Mouse (Mus musculus): ENCODE data around the gene Tbc1d2.
"Not testable (repeated sequence)": the region's sequence is repeated elsewhere in the genome, so short reads cannot be mapped to it uniquely, and the experiment has no call there.

Gene Tbc1d2

DNA sequence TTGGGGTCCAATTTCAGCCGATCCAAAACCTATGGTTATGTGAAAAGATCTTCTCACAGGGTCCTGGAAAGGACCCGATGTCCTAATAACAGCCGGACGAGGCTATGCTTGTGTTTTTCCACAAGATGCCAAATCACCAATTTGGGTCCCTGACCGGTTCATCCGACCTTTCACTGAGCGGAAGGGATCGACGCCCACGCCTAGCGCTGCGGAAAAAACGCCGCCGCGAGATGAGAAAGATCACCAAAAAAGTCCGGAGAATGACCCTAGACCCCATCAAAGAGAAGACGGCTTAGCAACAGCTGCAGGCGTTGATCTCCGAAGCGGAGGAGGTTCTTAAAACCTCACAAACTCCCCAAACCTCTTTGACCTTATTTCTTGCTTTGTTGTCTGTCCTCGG is 68.4 kb downstream of the Tbc1d2 start:
- peak in 1 of 2 experiments; percentile 52 for DNase-seq (ENCODE audit: low spot score in 2 of 2)

DNA sequence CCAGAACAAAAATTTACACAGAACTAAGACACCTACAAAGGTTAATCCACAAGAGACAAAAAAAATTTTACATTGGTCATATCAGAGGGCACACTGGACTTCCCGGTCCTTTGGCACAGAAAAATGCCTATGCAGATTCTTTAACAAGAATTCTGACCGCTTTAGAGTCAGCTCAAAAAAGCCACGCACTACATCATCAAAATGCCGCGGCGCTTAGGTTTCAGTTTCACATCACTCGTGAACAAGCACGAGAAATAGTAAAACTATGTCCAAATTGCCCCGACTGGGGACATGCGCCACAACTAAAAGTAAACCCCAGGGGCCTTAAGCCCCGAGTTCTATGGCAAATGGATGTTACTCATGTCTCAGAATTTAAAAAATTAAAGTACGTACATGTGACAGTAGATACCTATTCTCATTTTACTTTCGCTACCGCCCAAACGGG is 69.2 kb downstream of the Tbc1d2 start:
- not testable (repeated sequence) for DNase-seq (ENCODE audit: low spot score in 2 of 2)

DNA sequence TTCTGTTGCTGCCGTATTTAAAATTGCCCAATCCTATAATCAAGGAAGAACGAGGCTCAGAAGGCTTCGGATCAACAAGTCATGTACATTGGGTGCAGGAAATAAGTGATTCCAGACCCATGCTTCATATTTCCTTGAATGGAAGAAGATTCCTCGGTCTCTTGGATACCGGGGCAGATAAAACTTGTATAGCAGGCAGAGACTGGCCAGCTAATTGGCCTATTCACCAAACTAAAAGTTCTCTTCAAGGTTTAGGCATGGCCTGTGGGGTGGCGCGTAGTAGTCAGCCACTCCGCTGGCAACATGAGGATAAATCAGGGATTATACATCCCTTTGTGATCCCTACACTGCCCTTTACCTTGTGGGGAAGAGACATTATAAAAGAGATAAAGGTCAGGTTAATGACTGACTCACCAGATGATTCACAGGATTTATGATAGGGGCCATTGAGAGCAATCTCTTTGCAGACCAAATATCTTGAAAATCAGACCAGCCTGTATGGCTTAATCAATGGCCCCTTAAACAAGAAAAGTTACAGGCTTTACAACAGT is 71.1 kb downstream of the Tbc1d2 start:
- not testable (repeated sequence) for DNase-seq (ENCODE audit: low spot score in 2 of 2)

DNA sequence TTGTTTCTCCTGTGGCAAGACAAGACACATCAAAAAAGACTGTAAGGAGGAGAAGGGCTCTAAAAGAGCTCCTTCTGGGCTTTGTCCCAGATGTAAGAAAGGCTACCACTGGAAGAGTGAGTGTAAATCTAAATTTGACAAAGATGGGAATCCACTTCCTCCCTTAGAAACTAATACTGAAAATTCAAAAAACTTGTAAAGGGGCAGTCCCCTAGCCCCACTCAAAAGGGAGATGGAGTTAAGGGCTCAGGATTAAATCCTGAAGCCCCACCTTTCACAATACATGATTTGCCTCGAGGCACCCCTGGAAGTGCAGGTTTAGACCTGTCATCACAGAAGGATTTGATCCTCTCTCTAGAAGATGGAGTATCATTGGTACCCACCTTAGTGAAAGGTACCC is 71.8 kb downstream of the Tbc1d2 start:
- no peak for DNase-seq (ENCODE audit: low spot score in 2 of 2)

DNA sequence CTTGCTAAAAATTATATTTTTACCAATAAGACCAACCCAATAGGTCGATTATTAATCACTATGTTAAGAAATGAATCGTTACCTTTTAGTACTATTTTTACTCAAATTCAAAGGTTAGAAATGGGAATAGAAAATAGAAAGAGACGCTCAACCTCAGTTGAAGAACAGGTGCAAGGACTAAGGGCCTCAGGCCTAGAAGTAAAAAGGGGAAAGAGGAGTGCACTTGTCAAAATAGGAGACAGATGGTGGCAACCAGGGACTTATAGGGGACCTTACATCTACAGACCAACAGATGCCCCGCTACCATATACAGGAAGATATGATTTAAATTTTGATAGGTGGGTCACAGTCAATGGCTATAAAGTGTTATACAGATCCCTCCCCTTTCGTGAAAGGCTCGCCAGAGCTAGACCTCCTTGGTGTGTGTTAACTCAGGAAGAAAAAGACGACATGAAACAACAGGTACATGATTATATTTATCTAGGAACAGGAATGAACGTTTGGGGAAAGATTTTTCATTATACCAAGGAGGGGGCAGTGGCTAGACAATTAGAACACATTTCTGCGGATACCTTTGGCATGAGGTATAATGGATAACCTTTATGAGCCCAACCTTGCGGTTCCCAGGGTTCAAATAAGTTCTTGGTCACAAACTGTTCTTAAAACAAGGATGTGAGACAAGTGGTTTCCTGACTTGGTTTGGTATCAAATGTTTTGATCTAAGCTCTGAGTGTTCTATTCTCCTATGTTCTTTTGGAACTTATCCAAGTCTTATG is 74.3 kb downstream of the Tbc1d2 start:
- DNase-seq (ENCODE audit: low spot score in 2 of 2) = not testable (repeated sequence)

DNA sequence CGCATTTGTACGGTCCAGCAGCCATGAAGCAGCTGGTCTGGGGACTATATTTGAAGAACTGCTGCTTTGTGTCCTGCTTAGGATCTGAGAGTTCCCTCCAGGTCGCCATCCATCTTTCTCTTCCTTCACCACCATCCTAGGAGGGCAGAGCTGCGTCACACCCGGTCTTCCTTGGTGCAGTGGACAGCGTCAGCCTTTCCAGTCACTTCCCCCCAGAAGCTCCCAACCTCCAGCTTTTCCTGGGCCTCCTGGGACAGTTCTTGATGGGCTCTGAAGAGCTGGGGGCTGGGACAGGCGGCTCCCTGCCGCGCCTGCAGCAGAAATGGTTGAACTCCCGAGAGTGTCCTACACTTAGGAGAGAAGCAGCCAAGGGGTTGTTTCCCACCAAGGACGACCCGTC is 75.2 kb downstream of the Tbc1d2 start:
- no peak for DNase-seq (ENCODE audit: low spot score in 2 of 2)

DNA sequence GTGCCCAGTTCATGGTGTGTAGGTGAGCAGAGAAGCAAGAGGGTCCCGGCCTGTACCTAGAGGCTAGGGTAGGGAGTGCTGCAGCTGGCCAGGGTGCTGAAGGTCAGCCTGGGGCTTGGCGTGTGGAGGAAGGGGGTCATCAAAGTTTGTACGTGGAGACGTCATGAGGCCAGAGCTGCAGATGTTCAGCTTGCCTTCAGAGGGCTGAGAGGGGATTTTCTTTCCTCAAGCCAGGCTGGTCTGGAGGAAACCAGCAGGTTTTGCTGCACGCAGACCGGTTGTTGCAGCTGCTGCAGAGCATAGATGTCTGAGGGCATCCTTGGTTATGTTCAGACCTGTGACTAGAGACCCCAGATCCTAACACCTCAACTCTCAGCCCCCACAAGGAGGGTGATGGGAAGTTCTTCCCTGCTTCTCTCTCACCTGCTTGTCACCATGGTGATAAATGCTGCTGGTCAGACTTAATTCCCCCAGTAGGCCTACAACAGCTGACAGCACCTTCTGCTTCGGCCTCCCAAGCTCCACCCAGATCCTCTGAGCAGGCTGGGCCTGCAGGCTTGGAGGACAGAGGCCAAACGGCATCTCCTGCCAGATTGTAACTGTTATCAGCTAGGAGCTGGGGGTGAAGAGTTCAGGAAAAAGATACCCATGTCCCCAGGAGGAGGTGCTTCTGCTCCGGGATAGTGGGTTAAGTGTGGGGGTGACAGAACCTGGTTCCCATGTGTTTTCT is 75.8 kb downstream of the Tbc1d2 start:
- peak in 1 of 2 experiments; percentile 55 for DNase-seq (ENCODE audit: low spot score in 2 of 2)

DNA sequence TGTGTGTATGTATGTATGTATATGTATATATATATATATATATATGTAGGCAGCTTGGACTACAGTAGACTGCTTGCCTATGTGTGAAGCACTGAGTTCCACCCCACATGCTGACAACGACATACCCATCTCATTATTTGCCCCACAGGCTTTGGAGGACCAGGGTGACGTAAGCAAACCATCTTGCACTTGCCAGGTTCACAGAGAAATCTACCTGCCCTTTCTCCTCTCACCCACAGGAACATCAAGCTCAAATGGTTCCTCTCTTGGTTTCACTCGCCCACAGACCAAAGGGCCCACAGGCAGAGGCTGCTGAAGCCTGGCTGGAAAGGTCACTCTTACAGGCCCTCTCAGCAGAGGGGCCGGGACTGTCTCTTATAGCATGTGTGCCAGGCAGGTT is 77.4 kb downstream of the Tbc1d2 start:
- DNase-seq (ENCODE audit: low spot score in 2 of 2) = peak in 1 of 2 experiments; percentile 34

DNA sequence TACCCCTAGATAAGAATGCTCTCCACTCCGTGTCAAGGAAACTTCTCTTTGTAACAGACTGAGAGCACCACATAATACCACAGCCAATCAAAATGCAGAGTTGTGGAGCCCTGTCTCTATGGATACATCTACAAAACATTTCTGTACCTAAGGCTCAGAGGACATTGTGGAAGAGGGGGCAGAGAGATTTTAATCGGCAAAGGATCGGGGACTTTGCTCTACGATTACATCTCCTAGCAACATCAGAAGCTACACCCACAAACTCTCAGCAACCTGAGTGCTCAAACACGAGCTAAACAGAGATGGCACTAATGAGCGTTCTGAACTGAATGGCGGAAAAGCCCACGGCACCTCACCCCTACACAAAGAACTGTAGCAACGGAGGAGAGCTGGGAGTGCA is 78.3 kb downstream of the Tbc1d2 start:
- DNase-seq (ENCODE audit: low spot score in 2 of 2) = no peak

DNA sequence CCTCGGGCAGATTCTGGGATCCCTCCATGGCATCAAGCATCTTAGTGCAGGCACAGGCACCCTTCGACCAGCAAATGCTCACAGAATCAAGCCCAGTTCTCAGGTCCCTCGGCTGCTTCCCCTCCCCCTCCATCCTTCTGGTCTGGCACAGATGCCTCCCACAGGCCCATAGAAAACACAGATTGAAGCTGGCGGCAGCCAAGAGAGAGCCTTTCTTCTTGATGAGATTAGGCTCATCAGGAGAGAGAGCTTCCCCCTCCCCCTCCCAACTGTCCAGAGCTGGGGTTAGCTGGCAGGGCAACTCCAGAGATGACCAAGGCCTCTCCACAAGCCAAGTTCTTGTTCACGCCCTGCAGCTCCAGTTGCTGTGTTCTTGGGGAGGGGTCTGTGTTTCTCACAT is 80.3 kb downstream of the Tbc1d2 start:
- DNase-seq (ENCODE audit: low spot score in 2 of 2) = peak in 1 of 2 experiments; percentile 52

DNA sequence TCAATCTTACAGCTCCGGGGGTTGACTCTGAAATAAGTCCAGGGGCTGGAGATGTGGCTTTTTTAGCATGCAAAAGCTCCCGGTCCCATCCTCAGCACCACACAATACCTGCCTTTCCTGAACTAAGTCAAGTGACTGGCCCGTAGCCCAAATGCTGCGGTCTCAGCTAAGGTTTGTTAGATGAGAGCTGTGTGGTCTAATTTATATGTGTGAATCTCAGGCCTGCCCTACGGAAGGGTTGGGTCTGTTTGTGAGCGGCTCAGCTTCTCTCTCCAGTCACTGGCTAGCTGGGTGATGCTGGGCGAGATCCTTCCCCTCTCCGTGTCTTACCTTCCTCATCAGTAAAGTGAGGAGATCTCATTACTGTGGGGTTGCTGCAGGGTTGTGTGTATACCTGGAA is 81.8 kb downstream of the Tbc1d2 start:
- DNase-seq (ENCODE audit: low spot score in 2 of 2) = peak in 1 of 2 experiments; percentile 53

DNA sequence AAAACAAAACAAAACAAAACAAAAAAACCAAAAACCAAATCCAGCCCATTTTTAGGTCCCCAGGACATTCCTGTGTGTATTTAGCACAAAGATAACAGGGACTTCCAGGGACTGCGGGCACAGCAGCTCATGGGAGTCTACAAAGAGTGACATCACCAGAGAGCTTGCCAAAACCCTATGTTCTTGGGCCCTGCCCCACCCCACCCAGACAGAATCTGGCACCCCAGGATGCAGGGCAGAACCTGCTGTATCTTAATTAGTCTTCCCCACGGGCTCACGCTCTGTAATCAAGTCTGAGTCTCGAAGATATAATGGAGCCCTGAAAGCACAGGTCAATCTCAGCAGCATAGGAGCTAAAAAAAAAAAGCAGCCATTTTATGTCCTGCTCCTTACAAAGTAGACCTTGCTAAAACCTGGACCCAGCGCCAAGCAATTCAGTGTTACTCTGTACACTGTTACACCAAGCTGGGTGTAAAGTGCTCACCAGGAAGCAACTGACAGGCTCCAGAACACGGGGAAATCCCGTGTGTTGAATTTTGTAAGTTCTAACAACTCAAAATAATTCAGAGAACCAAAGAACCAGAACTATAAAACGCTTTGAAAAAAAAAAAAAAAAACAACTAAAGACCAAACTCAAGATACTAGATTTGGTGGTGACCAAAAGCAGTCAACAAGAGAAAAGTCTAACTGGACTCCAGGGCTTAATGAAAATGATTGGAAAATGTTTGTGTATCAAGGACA is 82.9 kb downstream of the Tbc1d2 start:
- DNase-seq (ENCODE audit: low spot score in 2 of 2) = peak in 1 of 2 experiments; percentile 54

DNA sequence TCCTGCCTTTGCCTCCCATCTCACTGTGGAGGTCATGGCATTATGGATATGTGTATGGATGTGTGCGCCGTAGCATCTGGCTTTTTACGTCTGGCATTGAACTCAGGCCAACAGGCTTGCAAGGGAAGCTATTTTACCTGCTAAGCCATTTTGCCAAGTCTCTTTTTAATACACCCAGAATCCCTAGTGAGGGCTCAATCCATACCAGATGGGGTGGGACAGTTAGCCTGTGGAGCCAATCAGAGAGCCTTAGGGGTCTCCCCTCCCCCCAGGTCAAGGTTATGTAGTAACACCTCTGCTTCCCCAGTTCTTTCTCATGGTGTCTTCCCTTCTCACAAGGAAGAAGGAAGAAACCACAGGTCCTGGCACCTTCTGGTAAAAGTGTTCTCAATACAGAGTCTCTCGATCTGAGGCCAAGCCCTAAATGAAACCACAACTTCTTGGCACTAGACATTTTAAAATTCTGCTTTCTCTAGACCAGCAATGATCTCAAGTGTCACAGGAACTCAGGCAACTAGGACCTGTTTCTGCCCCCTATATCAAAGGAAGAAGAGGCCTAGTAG is 84.5 kb downstream of the Tbc1d2 start:
- no peak for DNase-seq (ENCODE audit: low spot score in 2 of 2)

DNA sequence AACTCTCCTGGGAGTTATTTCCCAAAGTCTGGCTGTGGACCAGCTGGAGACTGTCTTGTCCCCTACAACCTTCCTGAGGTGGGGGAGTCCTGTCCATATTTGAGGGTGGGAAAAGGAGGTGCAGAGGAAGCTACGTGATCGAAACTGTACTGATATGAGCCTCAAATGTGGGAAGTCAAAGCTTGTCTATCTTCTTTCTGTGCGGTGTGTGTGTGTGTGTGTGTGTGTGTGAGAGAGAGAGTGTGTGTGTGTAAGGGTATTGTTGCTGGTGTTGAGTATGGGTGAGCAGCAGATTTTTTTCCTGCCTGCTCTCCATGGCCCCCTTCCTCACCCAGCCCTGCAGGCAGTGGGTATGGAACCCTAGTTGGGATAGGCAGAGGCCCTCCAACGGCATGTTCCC is 85.8 kb downstream of the Tbc1d2 start:
- DNase-seq (ENCODE audit: low spot score in 2 of 2) = no peak

DNA sequence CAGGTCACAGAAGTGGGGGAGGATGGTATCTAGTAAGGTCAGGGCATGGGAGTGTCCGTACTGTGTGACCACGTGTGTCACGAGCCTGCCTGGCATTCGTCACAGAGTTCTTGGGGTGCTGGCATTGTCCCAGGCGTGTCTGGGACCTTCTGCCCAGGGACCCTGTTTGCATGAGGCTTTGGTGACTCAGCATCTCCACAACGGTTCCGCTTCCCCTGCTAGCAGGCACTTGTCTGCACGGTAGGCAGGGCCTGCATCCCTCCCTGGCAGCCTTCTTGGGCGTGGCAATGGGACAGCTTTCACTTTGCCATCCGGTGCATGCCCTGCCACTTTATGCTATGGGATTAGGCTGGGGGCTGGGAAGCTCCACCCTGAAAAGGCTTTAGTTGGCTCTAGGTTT is 86.2 kb downstream of the Tbc1d2 start:
- peak in 1 of 2 experiments; percentile 56 for DNase-seq (ENCODE audit: low spot score in 2 of 2)

DNA sequence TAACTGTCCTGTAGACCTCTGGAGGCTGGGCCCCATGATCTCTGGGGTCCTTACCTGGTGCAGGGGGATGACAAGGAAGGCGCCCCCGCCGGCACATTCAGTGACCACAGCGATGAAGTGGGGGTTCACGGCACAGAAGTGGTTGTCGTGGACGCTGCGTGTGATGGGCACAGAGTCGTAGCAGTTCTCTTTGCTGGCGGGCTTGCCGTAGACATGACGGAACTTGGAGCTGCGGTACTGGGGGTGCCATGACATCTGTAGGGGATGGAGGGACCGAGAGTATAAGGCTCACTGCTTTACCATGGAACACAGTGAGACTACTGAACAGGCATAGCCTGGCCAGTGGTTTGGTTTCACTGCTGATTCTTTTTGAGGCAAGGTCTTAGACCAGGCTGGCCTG is 87.2 kb downstream of the Tbc1d2 start:
- no peak for DNase-seq (ENCODE audit: low spot score in 2 of 2)

DNA sequence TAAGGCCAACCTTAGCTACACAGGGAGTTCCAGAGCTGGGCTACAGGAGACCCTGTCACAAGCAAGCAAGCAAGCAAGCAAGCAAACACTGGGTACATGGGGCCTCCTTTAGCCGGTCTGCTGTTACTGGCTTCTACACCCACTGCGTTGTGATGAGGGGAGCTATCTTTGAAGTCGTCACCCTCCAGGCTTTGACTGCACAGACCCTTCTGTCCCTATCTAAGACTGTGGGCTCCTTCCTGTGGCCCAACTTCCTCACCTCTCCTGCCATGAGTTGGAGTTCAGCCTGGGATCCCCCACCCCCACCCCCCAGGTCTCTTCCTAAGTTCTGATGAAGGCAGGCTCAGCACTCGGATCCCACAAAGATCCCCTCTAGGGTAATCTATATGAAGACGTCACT is 88.0 kb downstream of the Tbc1d2 start:
- DNase-seq (ENCODE audit: low spot score in 2 of 2) = no peak

DNA sequence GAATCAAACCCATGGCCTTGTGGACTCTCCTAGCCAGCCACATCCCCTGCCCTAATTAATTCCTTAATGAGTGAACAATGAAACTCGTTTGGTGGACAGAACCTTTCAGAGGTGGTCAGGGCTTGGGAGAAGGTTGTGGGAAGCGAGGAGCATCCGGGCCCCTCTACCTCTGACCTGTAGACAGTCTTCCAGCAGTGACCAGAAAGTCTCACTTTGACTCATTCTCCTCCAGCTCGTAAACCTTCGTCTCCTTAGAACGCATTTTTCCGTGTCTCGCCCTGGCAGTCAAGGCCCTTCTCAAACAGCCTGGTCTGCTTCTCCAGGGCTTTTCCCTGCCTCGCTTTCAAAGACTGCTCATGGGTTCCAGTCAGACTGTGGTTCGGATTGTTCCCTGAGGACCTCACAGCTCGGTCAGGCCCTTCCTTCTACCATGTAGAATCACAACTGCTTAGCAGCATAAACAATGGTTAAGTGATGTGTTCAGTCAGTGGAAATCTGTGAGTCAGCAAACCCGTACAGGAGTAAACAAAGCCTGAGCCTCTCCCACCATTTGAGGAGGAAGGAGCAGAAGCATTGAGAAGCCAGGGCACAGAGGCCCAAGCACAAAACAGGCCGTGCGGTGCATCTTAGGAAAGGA is 89.8 kb downstream of the Tbc1d2 start:
- no peak for DNase-seq (ENCODE audit: low spot score in 2 of 2)

DNA sequence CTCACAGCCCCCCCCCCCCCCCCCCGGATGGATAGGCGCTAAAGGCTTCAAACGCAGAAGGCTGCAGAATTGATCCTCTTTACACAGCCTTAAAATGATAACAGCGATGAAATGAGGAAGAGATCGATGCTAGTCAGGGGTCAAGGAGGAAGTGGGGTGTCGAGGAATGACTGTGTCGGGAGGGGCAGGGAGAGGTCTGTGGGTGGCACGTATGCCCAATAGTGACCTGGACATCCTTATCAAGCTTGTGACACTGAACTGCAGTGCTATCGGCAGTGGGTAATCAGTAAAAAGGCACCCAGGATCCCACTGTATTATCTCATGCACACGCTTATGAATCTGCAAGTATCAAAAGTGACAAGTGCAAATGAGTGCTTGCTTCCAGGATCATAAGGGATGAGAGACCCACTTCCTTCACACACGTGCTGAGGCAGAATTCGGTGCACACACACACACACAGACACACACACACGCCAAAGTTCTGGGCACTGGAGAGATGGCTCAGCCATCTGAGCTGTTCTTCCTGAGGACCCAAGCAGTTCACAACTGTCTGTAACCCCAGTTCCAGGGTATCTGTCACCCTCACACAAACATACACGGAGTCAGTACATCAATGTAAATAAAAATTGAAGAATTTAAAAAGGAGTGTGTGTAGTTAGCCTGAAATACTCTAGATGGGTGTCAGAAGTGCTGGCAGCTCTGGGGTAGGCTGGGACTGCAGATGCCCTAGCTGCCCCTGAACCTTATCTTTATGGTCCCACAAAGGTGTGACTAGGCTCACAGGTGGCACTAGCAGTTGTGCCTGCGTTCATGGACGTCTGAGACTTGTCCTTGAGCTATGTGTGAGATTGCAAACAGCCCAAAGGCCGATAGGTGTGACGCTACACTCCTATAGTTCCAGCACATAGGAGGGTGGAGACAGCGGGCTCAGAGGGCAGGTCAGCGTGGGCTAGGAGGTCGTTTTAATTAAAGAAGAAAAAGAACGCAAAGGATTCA is 91.0 kb downstream of the Tbc1d2 start:
- DNase-seq (ENCODE audit: low spot score in 2 of 2) = no peak

DNA sequence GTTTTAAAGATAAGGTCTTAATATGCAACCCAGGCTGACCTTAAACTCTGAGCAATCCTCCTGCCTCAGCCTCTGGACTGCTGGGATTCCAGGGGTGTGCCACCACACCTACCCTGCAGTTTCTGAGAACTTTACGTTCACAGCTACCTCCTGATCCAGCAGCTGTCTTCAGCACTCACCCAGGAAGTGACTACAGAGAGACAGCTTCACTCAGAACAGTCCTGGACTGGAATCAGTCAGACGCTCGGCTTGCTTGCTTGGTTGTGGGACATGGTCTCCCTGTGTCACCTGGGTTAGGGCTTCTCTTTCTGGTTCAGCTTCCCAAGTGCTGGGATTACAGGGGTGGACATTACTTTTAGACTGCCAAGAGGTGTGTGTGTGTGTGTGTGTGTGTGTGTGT is 93.1 kb downstream of the Tbc1d2 start:
- DNase-seq (ENCODE audit: low spot score in 2 of 2) = peak in 1 of 2 experiments; percentile 40

All from urinary bladder, postnatal 4 days (tissue).